Mouse (Mus musculus) cerebellum, adult 18-20 months (tissue): ENCODE data around the gene Uvrag.
"Not testable (repeated sequence)": the region's sequence is repeated elsewhere in the genome, so short reads cannot be mapped to it uniquely, and the experiment has no call there.

Source experiments
- DNase-seq, 2 experiments: peaks; one replicate each; pipeline ENCODE4 v3.0.0; 2021

Gene Uvrag

DNA sequence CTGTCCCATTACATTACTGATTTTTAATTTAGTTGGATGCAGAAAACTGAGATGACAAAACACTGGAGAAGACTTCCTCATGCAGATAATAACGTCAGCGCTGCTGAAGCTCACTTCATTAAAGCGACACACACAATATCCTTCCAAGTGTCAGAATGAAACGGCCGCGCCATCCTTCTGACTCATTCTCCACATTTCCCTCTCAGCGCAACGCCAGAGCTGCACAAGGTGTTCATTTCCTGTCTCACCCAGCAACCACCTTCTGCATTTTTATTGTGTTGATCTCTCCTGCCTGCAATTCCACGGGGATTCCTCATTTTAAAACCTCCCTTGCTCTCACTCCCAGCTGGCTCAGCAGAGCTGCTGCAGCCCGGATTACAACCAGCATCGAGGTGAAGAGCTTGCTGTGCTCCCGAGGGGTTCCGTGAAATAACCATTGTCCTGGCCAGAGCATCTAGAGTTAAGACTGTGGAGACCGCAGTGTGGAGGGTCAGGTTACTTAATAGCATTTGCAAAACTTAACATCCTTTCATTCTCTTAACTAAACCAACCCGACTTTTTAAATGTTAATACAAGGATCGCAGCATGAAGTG is 172.8 kb downstream of the Uvrag start:
- DNase-seq: peak; percentile 29 to 35

GRCm38 (mm10) chr7:98967672-98968071 is 173.3 kb downstream of the Uvrag start:
- DNase-seq: no peak

- DNase-seq: not testable (repeated sequence)
Observed at GRCm38 (mm10) chr7:98963581-98963980, 177.4 kb downstream of the Uvrag start.

GRCm38 (mm10) chr7:98962547-98963311 is 178.2 kb downstream of the Uvrag start:
- peak; percentile 73 to 77 for DNase-seq

- no peak for DNase-seq
Observed at GRCm38 (mm10) chr7:98962074-98962473, 178.9 kb downstream of the Uvrag start.

DNA sequence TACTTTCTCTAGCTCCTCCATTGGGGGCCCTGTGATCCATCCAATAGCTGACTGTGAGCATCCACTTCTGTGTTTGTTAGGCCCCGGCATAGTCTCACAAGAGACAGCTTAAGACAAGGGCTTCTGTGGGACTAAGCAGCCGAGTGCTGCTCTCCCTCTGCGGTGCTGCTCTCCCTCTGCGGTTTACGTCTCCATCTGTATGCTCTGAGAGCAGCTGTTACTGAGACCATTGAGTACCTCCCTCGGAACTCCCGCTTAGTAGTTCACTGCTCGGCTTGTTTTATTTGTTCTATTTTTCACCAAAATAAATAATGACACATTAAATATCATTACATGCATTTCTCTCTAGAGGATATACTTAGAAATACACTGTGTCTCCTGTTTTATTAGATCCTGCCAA is 180.7 kb downstream of the Uvrag start:
- no peak for DNase-seq

- DNase-seq: no peak
Observed at GRCm38 (mm10) chr7:98959246-98959645, 181.7 kb downstream of the Uvrag start.

- DNase-seq: no peak
Observed at GRCm38 (mm10) chr7:98958172-98958571, 182.8 kb downstream of the Uvrag start.

DNA sequence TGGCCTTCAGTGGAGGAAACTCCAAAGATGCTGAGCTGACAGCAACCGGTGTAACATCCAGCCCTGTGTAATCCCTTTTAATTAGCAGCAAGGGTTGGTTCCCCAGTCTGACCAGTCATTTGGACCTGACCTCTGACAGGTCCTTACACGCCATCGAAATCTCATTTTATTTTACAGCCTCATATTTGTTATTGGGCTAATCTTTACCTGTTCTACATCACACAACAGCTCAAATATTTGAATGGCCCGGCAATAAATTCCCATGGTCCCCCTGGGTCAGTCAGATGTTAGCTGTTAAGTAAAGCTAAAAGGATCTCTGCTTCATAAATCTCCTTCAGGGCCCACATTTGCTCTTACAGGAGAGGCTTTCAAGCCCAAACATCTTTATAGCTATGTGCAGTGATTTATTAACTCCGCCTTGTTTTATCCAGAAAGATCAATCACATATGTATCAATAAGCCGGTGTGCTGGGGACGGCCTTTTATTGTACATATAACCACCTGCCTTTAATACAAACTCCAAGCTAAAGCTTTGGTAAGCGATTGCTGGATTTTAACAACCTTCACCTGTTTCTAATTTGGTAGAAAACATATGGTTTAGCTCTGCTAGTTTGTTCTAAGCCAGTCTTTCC is 183.7 kb downstream of the Uvrag start:
- DNase-seq: no peak

DNA sequence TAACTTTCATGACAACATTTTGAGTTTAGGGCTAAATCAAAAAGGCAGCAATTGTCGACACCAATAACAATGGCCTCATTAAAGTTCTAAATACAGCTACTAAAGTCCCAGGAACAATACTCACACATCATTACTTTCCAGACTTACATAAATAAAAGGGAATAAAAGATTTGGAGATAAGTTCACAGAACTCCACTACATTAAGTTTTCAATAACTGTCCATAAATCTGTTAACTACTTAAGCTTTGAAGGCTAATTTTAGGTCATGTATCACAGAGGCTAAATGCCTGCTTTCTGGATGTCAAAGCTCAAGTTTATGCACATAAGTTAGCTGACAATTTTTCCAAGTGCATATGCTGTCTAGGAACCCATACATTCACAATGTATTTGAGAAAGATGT is 184.3 kb downstream of the Uvrag start:
- no peak for DNase-seq

DNA sequence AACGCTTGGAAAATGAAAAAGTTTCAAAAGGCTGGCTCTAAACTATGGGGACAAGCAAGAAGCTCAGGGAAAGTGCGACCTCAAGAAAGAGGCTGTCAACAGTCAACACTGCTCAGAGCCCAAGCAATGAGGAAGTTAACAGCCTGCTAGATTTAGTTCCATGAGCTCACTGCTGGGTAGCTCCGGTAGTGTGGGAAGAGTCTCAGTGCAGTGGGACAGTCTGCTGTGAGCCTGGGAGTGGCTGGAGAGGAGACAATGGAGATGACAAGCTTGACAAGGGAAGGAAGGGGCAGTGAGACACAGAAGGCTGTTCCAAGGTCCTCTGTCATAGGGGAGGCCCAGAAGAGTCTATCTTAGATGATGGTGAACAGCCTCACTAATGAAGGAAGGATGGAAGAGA is 187.3 kb downstream of the Uvrag start:
- no peak for DNase-seq

DNA sequence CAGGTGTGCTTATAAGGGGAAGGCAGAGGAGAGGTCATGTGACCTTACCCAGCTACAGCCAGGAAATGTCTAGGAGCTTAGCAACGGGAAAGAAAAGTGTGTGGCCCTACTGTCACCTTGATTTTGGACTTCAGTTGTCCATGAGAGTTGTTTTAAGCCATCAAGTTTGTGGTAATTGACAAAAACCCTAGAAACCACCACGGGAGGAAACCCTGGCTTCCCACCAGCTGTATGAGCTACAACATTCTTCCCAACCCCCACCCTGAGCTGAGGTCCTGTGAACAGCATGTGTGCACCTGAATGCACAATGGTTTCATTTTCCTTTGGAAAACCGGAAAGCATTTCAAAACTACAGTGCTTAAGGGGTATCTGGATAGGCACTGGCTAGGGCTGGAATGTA is 196.0 kb downstream of the Uvrag start:
- no peak for DNase-seq

DNA sequence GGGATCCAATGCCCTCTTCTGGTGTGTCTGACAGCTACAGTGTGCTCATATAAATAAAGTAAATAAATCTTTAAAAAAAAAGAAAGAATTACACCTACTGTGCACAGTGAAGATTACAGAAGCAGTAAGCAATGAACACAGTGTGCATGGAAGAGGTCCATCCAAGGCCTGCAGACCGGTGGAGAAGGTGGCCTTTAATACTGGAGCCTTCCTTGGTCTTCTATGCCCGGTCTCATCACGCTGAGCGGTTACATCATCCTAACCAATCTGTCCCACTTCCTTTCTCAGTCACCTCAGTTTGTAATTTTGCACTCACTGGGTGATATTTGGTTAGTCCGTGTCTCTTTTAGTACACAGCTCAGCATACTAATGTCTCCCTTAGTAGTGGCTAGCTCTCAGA is 197.3 kb downstream of the Uvrag start:
- DNase-seq: peak; percentile 32 to 51

GRCm38 (mm10) chr7:98942746-98943145 is 198.2 kb downstream of the Uvrag start:
- no peak for DNase-seq

DNA sequence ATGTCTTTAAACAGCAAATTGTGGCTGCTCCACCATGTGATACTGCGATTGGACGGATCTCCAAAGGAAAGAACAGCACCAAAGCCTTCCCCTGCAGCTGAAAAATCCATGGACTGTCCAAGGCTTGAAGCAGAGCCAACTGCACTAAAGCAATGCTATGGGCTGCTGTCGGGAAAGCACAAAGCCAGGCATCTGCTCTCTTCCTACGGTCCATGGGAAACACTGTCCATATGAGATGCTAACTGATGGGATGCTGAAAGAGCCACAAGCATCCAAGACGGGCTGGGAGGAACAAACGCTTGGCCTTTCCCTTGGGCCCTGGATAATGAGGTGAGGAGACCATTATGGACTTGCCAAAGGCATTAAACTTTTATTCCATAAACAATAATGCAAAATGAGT is 201.7 kb downstream of the Uvrag start:
- DNase-seq: no peak

DNA sequence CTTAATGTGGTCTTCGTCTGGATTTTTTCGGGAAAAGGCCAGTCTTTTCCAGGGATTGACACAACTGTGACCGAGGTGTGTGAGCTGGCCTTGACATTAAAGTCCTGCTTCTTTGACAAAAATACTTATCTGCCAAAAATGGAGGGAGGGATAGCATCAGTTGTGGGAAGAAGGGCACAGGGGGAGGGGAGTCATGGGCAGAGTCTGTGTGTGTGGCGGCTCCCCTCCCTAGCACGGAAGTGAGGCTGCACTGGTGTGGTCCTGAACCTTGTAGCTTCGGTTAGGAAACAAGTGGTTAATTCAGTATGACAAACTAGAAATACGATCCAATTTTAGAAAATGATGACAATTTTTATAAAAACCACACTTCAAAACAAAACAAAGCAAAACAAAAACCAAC is 202.3 kb downstream of the Uvrag start:
- no peak for DNase-seq

- no peak for DNase-seq
Observed at GRCm38 (mm10) chr7:98937079-98937813, 203.7 kb downstream of the Uvrag start.

DNA sequence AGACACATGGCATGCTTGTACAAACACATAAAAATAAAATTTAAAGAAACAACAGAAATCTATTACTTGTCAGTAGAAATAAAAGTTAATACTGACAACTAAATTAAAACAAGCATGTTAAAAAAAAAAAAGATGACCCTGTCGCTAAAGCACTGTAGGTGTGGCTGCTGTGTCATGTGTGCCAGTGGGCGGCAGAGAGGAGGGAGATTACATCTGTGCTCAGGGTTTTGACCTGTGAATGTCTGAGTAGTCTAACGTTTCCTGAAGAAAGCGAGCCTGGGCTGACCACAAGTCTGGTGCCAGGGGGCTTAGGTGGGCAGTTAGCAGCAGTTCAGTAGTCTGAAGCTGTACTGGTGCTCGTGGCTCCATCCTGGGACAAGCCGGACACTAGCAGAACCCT is 205.2 kb downstream of the Uvrag start:
- DNase-seq: no peak

DNA sequence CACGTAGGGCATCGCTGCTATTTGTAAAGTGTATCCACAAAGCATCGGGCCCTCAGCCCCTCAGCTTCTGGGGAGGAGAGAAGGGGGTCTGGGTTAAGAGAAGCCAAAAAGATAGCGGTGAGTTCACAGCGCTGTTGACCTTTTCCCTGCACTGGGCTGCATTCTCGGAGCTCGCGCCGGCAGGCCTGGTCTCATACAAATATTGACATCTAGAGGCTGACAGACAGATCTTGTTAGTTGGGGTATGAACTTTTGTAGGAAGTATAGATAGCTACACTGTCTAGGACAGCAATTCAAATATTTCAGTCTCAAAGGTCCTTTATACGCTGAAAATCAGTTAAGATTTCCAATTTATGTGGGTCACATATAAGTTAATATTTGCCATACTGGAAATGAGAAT is 205.7 kb downstream of the Uvrag start:
- DNase-seq: no peak

DNA sequence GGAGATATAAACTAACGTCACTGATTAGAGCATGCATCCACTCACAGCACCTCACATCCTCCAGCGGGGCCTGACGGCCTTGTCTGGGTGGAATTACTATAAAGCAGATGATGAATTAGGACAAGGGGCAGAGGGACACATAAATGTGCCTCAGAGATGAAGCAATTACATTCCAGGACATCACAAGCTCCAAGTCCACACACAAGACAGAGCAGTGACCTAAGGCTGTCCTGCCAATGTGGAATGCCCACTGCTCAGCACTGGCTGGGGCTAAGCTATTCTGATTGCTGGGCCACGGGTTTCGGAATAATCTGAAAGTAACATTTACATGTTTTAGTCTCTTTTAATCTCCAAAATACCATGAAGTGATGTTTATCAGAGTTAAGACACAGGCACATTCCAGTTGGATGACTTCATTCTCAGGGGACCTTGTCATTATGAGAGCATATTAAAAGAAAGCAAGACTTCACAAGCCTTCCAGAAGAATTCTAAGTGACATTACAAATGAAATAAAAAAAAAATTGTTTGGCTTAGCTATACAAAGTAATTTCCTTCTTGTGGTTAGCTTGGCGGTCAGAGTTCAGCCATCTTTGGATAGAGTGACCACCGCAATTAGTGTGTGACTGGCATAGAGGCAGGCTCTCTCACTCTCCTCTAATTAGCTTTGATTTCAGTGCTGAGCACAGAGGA is 212.5 kb downstream of the Uvrag start:
- no peak for DNase-seq

GRCm38 (mm10) chr7:98926906-98927528 is 213.9 kb downstream of the Uvrag start:
- no peak for DNase-seq

DNA sequence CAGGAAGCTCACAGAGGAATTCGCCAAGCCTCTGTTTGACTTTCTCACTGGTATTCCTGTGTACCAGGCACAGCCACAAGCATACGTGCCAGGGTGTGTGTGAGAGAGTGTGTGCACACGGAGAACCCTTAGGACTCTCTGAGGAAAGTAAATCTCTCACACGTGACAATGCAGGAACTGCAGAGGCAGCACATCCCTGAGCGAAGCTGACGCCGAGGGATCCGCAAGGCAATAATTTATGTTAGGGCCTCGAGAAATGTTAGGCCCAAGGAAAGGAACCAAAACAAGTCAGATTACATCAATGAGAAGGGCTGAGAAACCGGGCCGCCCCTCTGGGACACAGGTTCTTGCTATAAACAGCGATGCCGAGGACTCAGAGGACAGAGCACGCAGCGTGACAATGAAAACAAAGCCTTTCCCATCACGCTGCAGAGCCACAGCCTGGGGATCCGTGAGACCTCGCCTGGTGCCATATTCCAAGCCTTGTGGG is 216.5 kb downstream of the Uvrag start:
- no peak for DNase-seq
